Mouse (Mus musculus) limb, embryonic 10.5 days (tissue): ENCODE measurements around the gene Neurod4. TPM values are rescaled to one million over a fixed set of nuclear protein-coding genes. Genes with fewer than 3 reads are reported as not detected.

Experiments used
- DNase-seq: peaks from one replicate; pipeline ENCODE4 v3.0.0-alpha.2; 2017; ENCODE audit warnings: low spot score
- H3K27ac ChIP-seq: fragments of 300-500 bp; sonication (generic); 2 replicates; pipeline ENCODE4 v1.5.1; 2016; ENCODE audit warnings: mild to moderate bottlenecking
- H3K27me3 ChIP-seq: fragments of 300-500 bp; sonication (generic); 2 replicates; pipeline ENCODE4 v1.6.1; 2016; ENCODE audit warnings: low read depth, mild to moderate bottlenecking; ENCODE audit not compliant: poor library complexity, severe bottlenecking
- H3K36me3 ChIP-seq: fragments of 300-500 bp; sonication (generic); 2 replicates; pipeline ENCODE4 v1.6.1; 2016; ENCODE audit warnings: mild to moderate bottlenecking, moderate library complexity
- H3K4me1 ChIP-seq: fragments of 300-500 bp; sonication (generic); 2 replicates; pipeline ENCODE4 v1.6.1; 2016
- H3K4me3 ChIP-seq: fragments of 300-500 bp; sonication (generic); 2 replicates; pipeline ENCODE4 v1.5.1; 2016; ENCODE audit warnings: mild to moderate bottlenecking, moderate library complexity
- H3K9me3 ChIP-seq: fragments of 300-500 bp; sonication (generic); replicated peaks from 2 replicates; pipeline ENCODE4 v1.6.1; 2016; ENCODE audit warnings: mild to moderate bottlenecking
- WGBS: fragments of 180-500 bp; shearing (Covaris S2); methylation state at CpG from one replicate; pipeline ENCODE4 v1.1.7; 2016; 5-methylcytosine and 5-hydroxymethylcytosine counted together
- polyA plus RNA-seq: library from polyadenylated mRNA; unstranded; fragments of >200 nt; fragmentation: Nextera tagmentation; extraction: Ambion mirVana; gene quantifications from 2 replicates; pipeline ENCODE4 v1.2.1, GENCODE M21; 2016

Gene Neurod4
- polyA plus RNA-seq, 1 experiment from 2014 or later, result 0.05 TPM

GRCm38 (mm10) chr10:130225034-130225433 lies 55.0 kb downstream of the Neurod4 start:
- no peaks in the 10 kb centered on the region for H3K36me3 ChIP-seq
- DNase-seq, result no peak
- H3K27ac ChIP-seq, result no peak overlapping the region
- H3K4me3 ChIP-seq, result no peak overlapping the region
- no peaks in the 10 kb centered on the region for H3K9me3 ChIP-seq
- no peaks in the 10 kb centered on the region for H3K4me1 ChIP-seq
- WGBS, result 79% methylated on average over 3 of the region's 3 CpGs
- no peaks in the 10 kb centered on the region for H3K27me3 ChIP-seq

Other genes with a start within 250 kb of the Neurod4 start
- not detected in 2 replicates for gene Olfr821, start 249.9 kb downstream of the Neurod4 start, polyA plus RNA-seq
- gene Olfr822, start 209.0 kb downstream of the Neurod4 start, polyA plus RNA-seq, result not detected in 2 replicates
- gene Olfr823, start 164.9 kb downstream of the Neurod4 start, polyA plus RNA-seq, result not detected in 2 replicates
- gene Olfr824, start 150.2 kb downstream of the Neurod4 start, polyA plus RNA-seq, result not detected in 2 replicates
- not detected in 2 replicates for gene Olfr825, start 113.5 kb downstream of the Neurod4 start, polyA plus RNA-seq
- not detected in 2 replicates for gene Olfr826, start 96.1 kb downstream of the Neurod4 start, polyA plus RNA-seq
- gene Olfr827, start 65.8 kb downstream of the Neurod4 start, polyA plus RNA-seq, result not detected in 2 replicates
- gene Tespa1, start 42.6 kb upstream of the Neurod4 start, polyA plus RNA-seq, result 0.19 TPM in 1 of 2 replicates, not detected in the other
- not detected in 2 replicates for gene Vmn2r84, start 114.1 kb upstream of the Neurod4 start, polyA plus RNA-seq
- not detected in 2 replicates for gene Vmn2r85, start 149.5 kb upstream of the Neurod4 start, polyA plus RNA-seq
- gene Vmn2r86, start 175.8 kb upstream of the Neurod4 start, polyA plus RNA-seq, result not detected in 2 replicates
- not detected in 2 replicates for gene Vmn2r87, start 217.2 kb upstream of the Neurod4 start, polyA plus RNA-seq